Mouse (Mus musculus): Measurements from ENCODE around the gene Gbgt1. TPM values are rescaled to one million over a fixed set of nuclear protein-coding genes. Genes with fewer than 3 reads are reported as not detected.

Gene Gbgt1
- total and polyA plus RNA-seq, 2 experiments: 0.65 to 0.86 TPM

DNA sequence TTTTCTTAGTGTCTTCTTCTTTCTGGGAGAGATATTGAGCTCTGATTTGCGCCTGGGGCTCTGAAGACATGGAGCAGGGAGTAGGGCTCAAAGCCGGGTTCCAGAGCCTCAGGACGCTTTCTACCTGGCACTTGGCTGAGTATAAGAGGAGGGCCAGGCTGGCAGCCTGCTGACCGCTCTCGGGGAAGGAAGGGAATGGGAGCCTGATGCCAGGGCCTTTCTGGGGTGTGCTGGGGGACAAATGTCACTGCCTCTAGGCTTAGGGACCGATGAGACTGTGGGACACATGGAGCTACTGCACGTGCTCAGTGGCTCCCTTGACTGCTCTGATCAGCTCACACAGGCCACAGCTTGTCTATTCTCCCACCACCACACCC lies 31.7 kb downstream of the Gbgt1 start:
- no peak for DNase-seq (ENCODE audit: extremely low read depth, low read depth, low spot score)
- Histone ChIP-seq H3K27me3 (ENCODE audit: control insufficient read depth, insufficient read depth, low read length) (no peaks in the 10 kb centered on the region), H3K36me3 (ENCODE audit: control insufficient read depth, insufficient read depth, low read length) (no peaks in the 10 kb centered on the region), H3K79me2 (ENCODE audit: control insufficient read depth, insufficient read depth, low read length) (no peaks in the 10 kb centered on the region), H3K4me1 (ENCODE audit: control insufficient read depth, insufficient read depth, low read length) (peaks cover 2% of the 10 kb centered on the region; the same call in 1 of the 2 replicates), H3K4me3 (ENCODE audit: insufficient read depth, low read depth, low read length) (no peak overlapping the region), H3K27ac (replicated peaks; ENCODE audit: insufficient read depth, low read depth, low read length) (no peak overlapping the region), H3K9ac (ENCODE audit: low read depth, low read length) (no peak overlapping the region)
- WGBS: 94% methylated on average over 7 of the region's 7 CpGs
- TF ChIP-seq POLR2A (IDR thresholded peaks at IDR 0.05; ENCODE audit: extremely low read depth, insufficient read depth, low read length) (no peak), CTCF (IDR thresholded peaks at IDR 0.05; ENCODE audit: low read depth, low read length) (no peak)

GRCm38 (mm10) chr2:28529856-28530255 lies 33.2 kb downstream of the Gbgt1 start:
- Histone ChIP-seq H3K27ac (replicated peaks; ENCODE audit: insufficient read depth, low read depth, low read length) (no peak overlapping the region), H3K27me3 (ENCODE audit: control insufficient read depth, insufficient read depth, low read length) (no peaks in the 10 kb centered on the region), H3K9ac (ENCODE audit: low read depth, low read length) (no peak overlapping the region), H3K4me3 (ENCODE audit: insufficient read depth, low read depth, low read length) (no peak overlapping the region), H3K36me3 (ENCODE audit: control insufficient read depth, insufficient read depth, low read length) (no peaks in the 10 kb centered on the region), H3K4me1 (ENCODE audit: control insufficient read depth, insufficient read depth, low read length) (0 out of 2 replicates have a peak, but pooled peaks cover 2% of the 10 kb centered on the region), H3K79me2 (ENCODE audit: control insufficient read depth, insufficient read depth, low read length) (no peaks in the 10 kb centered on the region)
- 82% methylated on average over 4 of the region's 4 CpGs for WGBS
- DNase-seq (ENCODE audit: extremely low read depth, low read depth, low spot score): no peak
- no peak for TF ChIP-seq POLR2A (IDR thresholded peaks at IDR 0.05; ENCODE audit: extremely low read depth, insufficient read depth, low read length)
- TF ChIP-seq CTCF (IDR thresholded peaks at IDR 0.05; ENCODE audit: low read depth, low read length): no peak

DNA sequence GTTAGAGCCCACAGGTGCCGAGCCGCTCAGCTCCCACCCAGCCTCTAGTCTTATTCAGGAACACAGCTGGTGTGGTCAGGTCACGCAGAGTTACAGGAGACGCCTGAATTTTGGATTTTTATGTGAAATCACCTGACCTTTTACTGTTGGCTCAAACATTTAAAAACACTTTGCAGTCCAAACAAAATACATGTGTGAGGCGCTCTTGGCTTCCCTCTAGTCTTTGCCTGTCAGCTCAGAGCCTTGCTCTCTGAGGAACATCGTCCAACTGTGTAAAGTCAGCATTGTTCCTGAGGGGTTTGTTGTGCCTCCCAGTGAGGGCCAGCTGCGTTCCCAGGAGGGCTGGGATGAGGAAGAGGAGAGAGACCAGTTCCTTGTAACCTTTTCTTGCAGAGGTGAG lies 33.6 kb downstream of the Gbgt1 start:
- H3K27ac ChIP-seq (replicated peaks; ENCODE audit: insufficient read depth, low read depth, low read length): no peak overlapping the region
- H3K4me3 ChIP-seq (ENCODE audit: insufficient read depth, low read depth, low read length): no peak overlapping the region
- H3K36me3 ChIP-seq (ENCODE audit: control insufficient read depth, insufficient read depth, low read length): no peaks in the 10 kb centered on the region
- no peaks in the 10 kb centered on the region for H3K79me2 ChIP-seq (ENCODE audit: control insufficient read depth, insufficient read depth, low read length)
- no peaks in the 10 kb centered on the region for H3K27me3 ChIP-seq (ENCODE audit: control insufficient read depth, insufficient read depth, low read length)
- 66% methylated on average over 7 of the region's 7 CpGs for WGBS
- H3K9ac ChIP-seq (ENCODE audit: low read depth, low read length): no peak overlapping the region
- 0 out of 2 replicates have a peak, but pooled peaks cover 2% of the 10 kb centered on the region for H3K4me1 ChIP-seq (ENCODE audit: control insufficient read depth, insufficient read depth, low read length)
- TF ChIP-seq POLR2A (IDR thresholded peaks at IDR 0.05; ENCODE audit: extremely low read depth, insufficient read depth, low read length): no peak
- no peak for TF ChIP-seq CTCF (IDR thresholded peaks at IDR 0.05; ENCODE audit: low read depth, low read length)
- DNase-seq (ENCODE audit: extremely low read depth, low read depth, low spot score): no peak

DNA sequence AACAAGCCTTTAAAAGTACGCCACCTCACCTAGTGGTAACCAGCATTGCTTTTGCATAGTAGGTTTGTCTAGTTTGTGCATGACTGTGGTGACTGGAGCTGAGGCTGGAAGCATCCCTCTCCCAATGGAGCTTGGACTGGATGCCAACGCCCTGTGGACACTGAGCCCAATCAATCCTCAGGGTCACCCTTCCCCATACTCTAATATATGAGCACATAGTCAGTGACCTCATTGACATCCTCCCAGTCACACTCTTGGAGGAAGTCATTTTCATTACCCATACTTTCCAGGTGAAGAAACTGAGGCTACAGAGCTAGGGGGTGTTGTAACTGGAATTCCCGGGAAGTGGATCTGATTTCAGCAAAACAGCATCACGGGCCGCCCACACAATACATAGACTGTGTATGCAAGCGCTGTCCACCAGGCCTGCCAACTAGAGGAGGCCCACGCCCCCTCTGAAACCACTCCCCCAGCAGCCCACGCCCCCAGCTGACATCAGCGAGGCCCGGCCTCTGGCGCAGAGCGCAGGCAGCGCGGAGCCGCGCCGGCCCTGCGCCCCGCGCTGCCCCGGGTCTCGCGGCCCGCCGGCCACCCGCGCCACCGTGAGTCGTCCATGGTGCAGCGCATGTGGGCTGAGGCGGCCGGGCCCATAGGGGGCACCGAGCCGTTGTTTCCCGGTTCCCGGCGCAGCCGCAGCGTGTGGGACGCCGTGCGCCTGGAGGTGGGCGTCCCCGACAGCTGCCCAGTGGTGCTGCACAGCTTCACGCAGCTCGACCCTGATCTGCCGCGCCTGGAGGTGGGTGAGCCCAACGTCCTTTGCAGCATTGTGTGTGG lies 36.5 kb downstream of the Gbgt1 start:
- no peaks in the 10 kb centered on the region for H3K36me3 ChIP-seq (ENCODE audit: control insufficient read depth, insufficient read depth, low read length)
- H3K79me2 ChIP-seq (ENCODE audit: control insufficient read depth, insufficient read depth, low read length): no peaks in the 10 kb centered on the region
- H3K9ac ChIP-seq (ENCODE audit: low read depth, low read length): peak overlapping the region; percentile 88
- H3K27me3 ChIP-seq (ENCODE audit: control insufficient read depth, insufficient read depth, low read length): no peaks in the 10 kb centered on the region
- H3K27ac ChIP-seq (replicated peaks; ENCODE audit: insufficient read depth, low read depth, low read length): no peak overlapping the region
- H3K4me1 ChIP-seq (ENCODE audit: control insufficient read depth, insufficient read depth, low read length): 0 out of 2 replicates have a peak, but pooled peaks cover 2% of the 10 kb centered on the region
- TF ChIP-seq POLR2A (IDR thresholded peaks at IDR 0.05; ENCODE audit: extremely low read depth, insufficient read depth, low read length): no peak
- TF ChIP-seq CTCF (IDR thresholded peaks at IDR 0.05; ENCODE audit: low read depth, low read length): peak; percentile 27; the same call in 1 of the 2 replicates
- peak overlapping the region; percentile 73 for H3K4me3 ChIP-seq (ENCODE audit: insufficient read depth, low read depth, low read length)
- 3% methylated on average over 48 of the region's 49 CpGs for WGBS
- peak; percentile 49 for DNase-seq (ENCODE audit: extremely low read depth, low read depth, low spot score)

- Histone ChIP-seq H3K9ac (ENCODE audit: low read depth, low read length) (peak overlapping the region; percentile 88), H3K79me2 (ENCODE audit: control insufficient read depth, insufficient read depth, low read length) (no peaks in the 10 kb centered on the region), H3K27ac (replicated peaks; ENCODE audit: insufficient read depth, low read depth, low read length) (peak overlapping the region; percentile 56; the same call in 1 of the 2 replicates), H3K4me1 (ENCODE audit: control insufficient read depth, insufficient read depth, low read length) (0 out of 2 replicates have a peak, but pooled peaks cover 2% of the 10 kb centered on the region), H3K4me3 (ENCODE audit: insufficient read depth, low read depth, low read length) (peak overlapping the region; percentile 73), H3K27me3 (ENCODE audit: control insufficient read depth, insufficient read depth, low read length) (no peaks in the 10 kb centered on the region), H3K36me3 (ENCODE audit: control insufficient read depth, insufficient read depth, low read length) (no peaks in the 10 kb centered on the region)
- WGBS: 70% methylated on average over 7 of the region's 7 CpGs
- no peak for TF ChIP-seq CTCF (IDR thresholded peaks at IDR 0.05; ENCODE audit: low read depth, low read length)
- TF ChIP-seq POLR2A (IDR thresholded peaks at IDR 0.05; ENCODE audit: extremely low read depth, insufficient read depth, low read length): no peak
- DNase-seq (ENCODE audit: extremely low read depth, low read depth, low spot score): no peak
Observed at GRCm38 (mm10) chr2:28533901-28534435, 37.3 kb downstream of the Gbgt1 start.

Measured in liver, adult 2 months (tissue).